ENCODE assay signal across 9 mouse cellular contexts in the genomic region with DNA sequence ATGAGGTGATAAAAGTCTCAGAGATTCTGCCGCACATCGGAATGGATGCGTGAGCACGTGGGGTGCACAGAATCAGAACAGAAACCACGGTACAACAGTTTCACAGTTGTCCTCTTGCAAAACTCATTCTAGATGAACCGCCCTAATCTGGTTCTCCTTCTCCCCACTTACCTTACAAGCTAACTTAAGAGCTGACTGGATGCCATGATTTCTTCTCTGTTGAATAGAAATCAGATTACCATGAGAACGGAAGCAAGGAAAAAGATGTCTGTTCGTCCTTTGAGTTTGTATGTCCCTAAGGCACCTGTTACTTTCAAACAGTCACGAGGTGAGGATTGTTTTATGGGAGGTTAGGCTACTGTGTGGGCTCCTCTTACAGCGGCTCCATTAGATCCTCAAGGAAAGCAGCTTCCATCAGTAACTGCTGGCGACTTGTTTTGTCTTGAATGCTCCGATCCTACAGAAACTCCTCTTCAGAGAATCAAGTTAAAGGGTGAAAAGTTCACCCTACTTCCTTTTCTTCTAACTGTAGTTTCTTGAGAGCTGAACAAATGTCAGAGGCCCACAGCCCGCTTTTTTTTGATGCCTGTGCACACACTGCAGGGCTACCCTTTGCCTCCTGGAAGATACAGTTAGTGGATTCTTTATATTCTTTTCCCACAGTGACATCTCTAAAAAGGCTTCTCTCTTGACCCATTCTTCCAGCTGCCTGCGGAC. TPM values are rescaled to one million over a fixed set of nuclear protein-coding genes. Genes with fewer than 3 reads are reported as not detected.
DNase-seq lines count a peak whose midpoint lies in the region; ATAC-seq lines count a peak whose summit lies in the region.
"Had no signal": no experiment of that assay in that cellular context is flagged by ENCODE, and none has a peak within 500 bp of the region (broad histone marks: within the 10 kb centered on the region; RNA-seq: fewer than 3 reads in every experiment).

No protein-coding gene starts in this region.

- peak overlapping the region; percentile 36 for H3K4me3 ChIP-seq in liver, embryonic 16.5 days (ENCODE audit: low read depth, low read length)
- no peak overlapping the region for H3K4me3 ChIP-seq in forebrain, embryonic 14.5 days (ENCODE audit: low read depth, low read length)

- no peak for ATAC-seq in CD4-positive, CD25-positive, alpha-beta regulatory T cell, adult 4 months
- ATAC-seq in liver, embryonic 16.5 days (ENCODE audit: low read depth) = no peak
- no peak for ATAC-seq in forebrain, embryonic 14.5 days

- H3K9me3 ChIP-seq in liver, embryonic 16.5 days (replicated peaks; ENCODE audit: control insufficient read depth, low read length) = no peaks in the 10 kb centered on the region
- no peaks in the 10 kb centered on the region for H3K9me3 ChIP-seq in forebrain, embryonic 14.5 days (replicated peaks; ENCODE audit: control insufficient read depth, low read length)

- H3K4me1 ChIP-seq in liver, embryonic 16.5 days (ENCODE audit: control insufficient read depth, low read depth, low read length) = peaks cover 75% of the 10 kb centered on the region
- H3K4me1 ChIP-seq in forebrain, embryonic 14.5 days (ENCODE audit: control insufficient read depth, insufficient read depth, low read length) = peaks cover 4% of the 10 kb centered on the region; the same call in 1 of the 2 replicates

- H3K9ac ChIP-seq in liver, embryonic 16.5 days (ENCODE audit: low read depth, low read length) = peak overlapping the region; percentile 60; the same call in 1 of the 2 replicates
- H3K9ac ChIP-seq in forebrain, embryonic 14.5 days (ENCODE audit: low read length) = no peak overlapping the region

- WGBS in liver, embryonic 16.5 days (ENCODE audit: insufficient replicate concordance) = 68% methylated on average over 14 of the region's 14 CpGs
- WGBS in forebrain, embryonic 14.5 days = 94% methylated on average over 14 of the region's 14 CpGs

- peaks cover 68% of the 10 kb centered on the region for H3K36me3 ChIP-seq in liver, embryonic 16.5 days (ENCODE audit: control insufficient read depth, insufficient read depth)
- no peaks in the 10 kb centered on the region for H3K36me3 ChIP-seq in forebrain, embryonic 14.5 days (ENCODE audit: control insufficient read depth, insufficient read depth, low read length)

- H3K27ac ChIP-seq in liver, embryonic 16.5 days (ENCODE audit: low read length) = peak overlapping the region; percentile 97
- no peak overlapping the region for H3K27ac ChIP-seq in forebrain, embryonic 14.5 days (ENCODE audit: low read depth, low read length)

- H3K4me2 ChIP-seq in liver, embryonic 16.5 days (ENCODE audit: low read depth, low read length) = peak overlapping the region; percentile 69
- no peak overlapping the region for H3K4me2 ChIP-seq in forebrain, embryonic 14.5 days (ENCODE audit: low read length)

- no peaks in the 10 kb centered on the region for H3K27me3 ChIP-seq in liver, embryonic 16.5 days (ENCODE audit: control insufficient read depth, insufficient read depth, low read depth, low read length)
- H3K27me3 ChIP-seq in forebrain, embryonic 14.5 days (replicated peaks; ENCODE audit: control insufficient read depth, insufficient read depth, low read length) = no peaks in the 10 kb centered on the region

- peak; percentile 51 for DNase-seq in CD4-positive, CD25-positive, alpha-beta regulatory T cell, adult 2 months (ENCODE audit: low read depth, low spot score)
- peak; percentile 48 for DNase-seq in lung, postnatal 36 days
- no peak for DNase-seq in lung, adult 18-20 months
- peak; percentile 58 for DNase-seq in thymus, postnatal 25 days
- no peak for DNase-seq in layer of hippocampus, adult 8-10 months (ENCODE audit: low spot score in 2 of 2)
- no peak for DNase-seq in forebrain, embryonic 14.5 days (ENCODE audit: low spot score)
- DNase-seq: heart, postnatal 4 days had no signal

RNA-seq across cellular contexts. Expression of a gene that starts 17.6 kb away (rescaled TPM):
- 10 to 100 TPM; 21.1 to 26.9 TPM for polyA plus RNA-seq in CD4-positive, CD25-positive, alpha-beta regulatory T cell, adult 4 months (2017; shearing (Covaris generic))
- 73.5 and 81.3 TPM in 2 replicates for polyA plus RNA-seq in liver, embryonic 16.5 days (2015; fragmentation: Nextera tagmentation; extraction: Ambion mirVana)
- total RNA-seq in layer of hippocampus, adult 8-10 months (2022) = 10 to 100 TPM in 1 of 4 experiments, 1 to 10 TPM in 3; 6.0 to 13.3 (median 7.4) TPM
- 3.3 and 4.0 TPM in 2 replicates for polyA plus RNA-seq in forebrain, embryonic 14.5 days (2014; fragmentation: Nextera tagmentation; extraction: Ambion mirVana)

RNA-seq across cellular contexts. Expression of a gene that starts 30.1 kb away (rescaled TPM):
- polyA plus RNA-seq in CD4-positive, CD25-positive, alpha-beta regulatory T cell, adult 4 months (2017; shearing (Covaris generic)) = 10 to 100 TPM; 53.8 to 61.1 TPM
- polyA plus RNA-seq in liver, embryonic 16.5 days (2015; fragmentation: Nextera tagmentation; extraction: Ambion mirVana) = 37.7 and 40.5 TPM in 2 replicates
- total RNA-seq in layer of hippocampus, adult 8-10 months (2022) = 10 to 100 TPM; 59.4 to 78.3 (median 73.1) TPM
- polyA plus RNA-seq in forebrain, embryonic 14.5 days (2014; fragmentation: Nextera tagmentation; extraction: Ambion mirVana) = 168 and 174 TPM in 2 replicates

RNA-seq across cellular contexts. Expression of a gene that starts 44.3 kb away (rescaled TPM):
- polyA plus RNA-seq in CD4-positive, CD25-positive, alpha-beta regulatory T cell, adult 4 months (2017; shearing (Covaris generic)) = 10 to 100 TPM; 44.9 to 65.7 TPM
- polyA plus RNA-seq in liver, embryonic 16.5 days (2015; fragmentation: Nextera tagmentation; extraction: Ambion mirVana) = 29.4 and 31.2 TPM in 2 replicates
- total RNA-seq in layer of hippocampus, adult 8-10 months (2022) = 10 to 100 TPM; 73.3 to 86.4 (median 84.0) TPM
- 66.5 and 68.0 TPM in 2 replicates for polyA plus RNA-seq in forebrain, embryonic 14.5 days (2014; fragmentation: Nextera tagmentation; extraction: Ambion mirVana)

RNA-seq across cellular contexts. Expression of a gene that starts 59.5 kb away (rescaled TPM):
- 100 to 1,000 TPM; 176 to 230 TPM for polyA plus RNA-seq in CD4-positive, CD25-positive, alpha-beta regulatory T cell, adult 4 months (2017; shearing (Covaris generic))
- 72.5 and 76.0 TPM in 2 replicates for polyA plus RNA-seq in liver, embryonic 16.5 days (2015; fragmentation: Nextera tagmentation; extraction: Ambion mirVana)
- 100 to 1,000 TPM; 157 to 180 (median 166) TPM for total RNA-seq in layer of hippocampus, adult 8-10 months (2022)
- polyA plus RNA-seq in forebrain, embryonic 14.5 days (2014; fragmentation: Nextera tagmentation; extraction: Ambion mirVana) = 62.0 and 96.6 TPM in 2 replicates

Comparison
In these comparisons a context has a peak if more than half of its experiments do, and no peak if none do; other contexts are left out.
1. DNase-seq: peak in CD4-positive, CD25-positive, alpha-beta regulatory T cell, adult 2 months (single experiment), lung, postnatal 36 days (single experiment) and thymus, postnatal 25 days (single experiment); none in lung, adult 18-20 months (0 of 2), layer of hippocampus, adult 8-10 months (0 of 2) and forebrain, embryonic 14.5 days (single experiment).